Mouse (Mus musculus): Measurements from ENCODE around the gene Fcor.

Gene Fcor

DNA sequence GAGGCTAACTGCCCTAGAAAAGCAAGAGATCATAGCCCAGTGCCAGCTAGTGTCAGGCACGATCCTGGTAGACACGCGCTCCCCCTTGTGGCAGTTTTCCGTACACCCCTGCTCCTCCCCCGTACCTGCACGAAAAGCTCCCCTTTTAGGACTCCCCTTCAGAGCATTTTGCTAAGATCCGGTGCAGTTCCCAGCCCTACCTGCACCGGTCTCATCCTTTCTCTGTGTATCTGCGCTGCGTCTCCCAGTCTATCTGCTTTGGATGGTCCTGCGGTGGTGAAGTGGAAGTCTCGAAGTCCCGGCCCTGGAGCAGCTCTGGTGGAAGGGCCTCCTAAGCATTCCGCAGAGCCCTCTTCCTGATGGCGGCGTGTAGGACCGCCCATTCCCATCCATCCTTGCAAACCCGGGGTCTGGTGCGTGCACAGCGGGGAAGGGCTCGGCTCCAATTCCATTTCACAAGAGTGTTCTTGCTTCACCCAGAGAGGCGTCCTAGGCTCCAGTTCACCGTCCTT lies at the start of gene Fcor:
Gene Fcor, minus strand, starts transcription at position 383 of the 512 bp plus-strand sequence.
- peak; percentile 82 for DNase-seq (ENCODE audit: low spot score)

DNA sequence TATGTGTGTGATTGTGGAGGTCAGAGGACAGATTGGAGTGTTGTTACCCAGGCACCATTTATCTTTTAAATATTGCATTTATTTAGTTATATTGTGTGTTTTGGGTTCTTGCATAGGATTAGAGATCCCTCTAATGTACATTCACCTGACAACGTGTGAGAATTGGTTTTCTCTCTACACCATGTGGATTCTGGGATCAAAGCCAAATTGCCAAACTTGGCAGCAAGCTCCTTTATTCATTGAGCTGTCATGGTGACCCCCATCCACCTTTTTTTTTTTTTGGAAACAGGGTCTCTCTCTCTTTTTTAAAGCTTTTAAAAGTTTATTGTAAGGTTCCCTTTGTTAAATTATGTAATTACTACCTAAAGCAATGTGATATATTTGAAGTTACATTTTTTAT lies 48.9 kb upstream of the Fcor start:
- no peak for DNase-seq (ENCODE audit: low spot score)

DNA sequence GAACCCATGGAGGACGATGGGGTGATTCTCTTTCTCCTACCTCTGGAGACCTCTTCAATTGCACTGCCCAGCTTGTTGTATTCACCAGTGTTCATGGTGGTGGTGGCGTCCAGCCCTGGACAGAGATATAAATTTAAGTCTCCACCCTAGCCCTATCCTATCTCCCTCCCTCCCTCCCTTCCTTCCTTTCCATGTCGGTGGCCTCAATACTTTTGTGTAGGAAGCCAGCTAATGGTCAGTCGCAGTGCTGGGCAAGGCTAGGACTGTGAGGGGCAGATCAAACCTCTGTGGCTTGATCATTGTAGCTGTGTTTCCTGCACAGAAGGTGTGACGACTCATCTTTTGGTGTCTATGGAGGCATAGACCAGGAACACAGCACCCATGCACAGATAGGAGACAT lies 48.4 kb upstream of the Fcor start, which contains the start of gene Clec4g:
Gene Clec4g, minus strand, starts transcription at position 101 of the 400 bp plus-strand sequence.
- DNase-seq (ENCODE audit: low spot score), result no peak

DNA sequence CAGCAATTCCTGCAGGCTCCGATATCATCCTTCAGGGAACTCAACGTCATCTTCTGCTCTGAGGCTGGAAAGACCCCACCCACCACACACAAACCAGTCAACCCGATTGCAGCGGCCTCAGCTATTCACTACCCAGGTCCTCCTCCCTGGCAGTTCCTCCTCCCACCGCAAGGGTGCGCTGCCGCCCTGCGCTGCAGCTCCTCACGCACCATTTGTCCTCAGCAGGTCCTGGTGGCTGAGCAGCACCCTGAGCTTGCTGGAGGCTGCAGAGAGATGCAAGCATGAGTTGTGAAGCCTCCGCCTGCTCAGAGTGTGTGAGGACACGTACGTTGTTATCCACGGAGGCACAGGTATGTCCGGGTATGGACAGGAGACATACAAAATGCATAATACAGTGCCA lies 46.4 kb upstream of the Fcor start:
- DNase-seq (ENCODE audit: low spot score), result peak; percentile 54

DNA sequence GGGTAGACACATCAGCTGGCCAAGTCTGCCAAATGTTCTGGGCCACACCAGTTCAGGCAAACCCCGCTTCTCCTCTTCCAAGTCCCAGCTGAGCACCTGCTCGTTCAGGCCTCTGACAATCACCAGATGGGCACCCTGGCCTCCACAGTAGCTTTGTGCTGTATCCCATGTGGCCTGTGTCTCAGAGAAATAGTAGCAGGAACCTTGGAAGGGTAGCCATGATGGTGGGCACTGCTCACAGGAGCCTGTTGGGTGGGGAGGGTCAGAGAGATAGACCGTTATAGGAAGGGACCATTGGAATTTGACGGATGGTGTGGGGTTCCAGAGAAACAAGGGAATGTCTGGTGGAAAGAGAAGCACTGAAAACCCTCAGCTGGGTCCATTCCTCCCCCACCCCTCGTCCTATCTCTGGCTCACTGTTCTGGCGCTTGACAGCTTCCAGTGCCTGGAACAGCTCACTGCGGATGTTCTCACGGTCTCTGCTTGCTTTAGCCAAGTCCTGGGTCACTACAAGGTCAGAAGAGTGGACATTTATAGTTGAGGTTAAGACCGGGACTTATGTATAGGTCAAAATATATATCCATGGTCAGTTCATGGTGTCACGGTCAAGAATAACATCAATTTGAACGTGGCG lies 45.3 kb upstream of the Fcor start:
- no peak for DNase-seq (ENCODE audit: low spot score)

DNA sequence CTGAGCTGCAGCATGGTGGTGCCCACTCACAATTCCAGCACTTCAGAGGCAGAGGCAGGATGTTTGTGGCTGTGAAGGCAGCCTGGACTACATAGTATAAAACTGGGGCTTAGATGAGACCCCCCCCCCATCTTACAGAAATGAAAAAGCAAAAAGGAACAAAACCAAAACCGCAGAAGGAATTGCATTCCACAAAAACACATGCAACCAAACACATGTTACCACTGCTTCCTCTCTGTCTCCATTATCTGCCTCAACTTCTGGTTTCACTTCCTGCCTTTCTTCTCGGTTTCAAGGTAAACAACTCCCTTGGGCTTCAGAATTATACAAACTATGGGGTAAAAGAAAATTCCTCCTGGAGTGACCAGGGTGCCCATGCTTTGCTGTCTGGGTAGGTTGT lies 39.5 kb upstream of the Fcor start:
- DNase-seq (ENCODE audit: low spot score), result peak; percentile 9

DNA sequence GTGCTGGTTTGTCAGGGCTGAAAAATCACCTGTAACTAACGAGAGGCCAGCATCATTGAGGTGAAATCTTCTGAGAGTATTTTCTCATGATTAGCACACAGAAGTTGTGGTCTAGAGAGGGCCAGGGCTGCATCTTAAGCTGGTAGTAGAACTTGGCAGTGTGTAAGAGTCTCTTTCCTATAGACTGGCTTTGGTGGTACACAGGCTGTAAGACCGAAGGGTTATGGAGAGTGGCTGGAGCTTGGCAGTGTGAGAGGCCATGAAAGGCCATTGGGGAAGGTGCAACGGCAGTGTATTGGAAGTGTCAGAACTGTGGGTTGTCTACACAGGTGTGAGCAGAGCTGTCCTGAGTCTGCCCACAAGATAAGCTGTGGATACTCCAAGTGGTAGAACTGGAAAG lies 38.1 kb upstream of the Fcor start:
- no peak for DNase-seq (ENCODE audit: low spot score)

DNA sequence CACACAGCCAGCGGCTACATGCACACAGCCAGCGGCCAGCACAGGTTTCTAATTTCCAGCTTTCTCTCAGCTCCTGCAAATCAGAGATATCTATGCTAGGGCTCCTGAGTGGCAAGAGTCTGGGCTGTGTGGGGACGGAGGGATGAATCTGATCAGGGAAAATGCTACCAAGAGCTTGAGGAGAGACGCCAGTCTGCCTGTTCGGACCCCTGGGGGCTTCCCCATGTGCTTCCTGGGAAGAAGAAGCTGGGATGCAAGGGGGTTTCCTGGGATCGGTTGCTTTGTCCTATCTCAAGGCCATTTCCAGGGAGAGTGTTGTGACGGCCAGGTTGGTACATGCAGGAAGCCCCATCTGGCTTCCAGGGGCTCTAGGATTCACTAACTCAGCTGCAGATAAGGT lies 35.4 kb upstream of the Fcor start:
- no peak for DNase-seq (ENCODE audit: low spot score)

DNA sequence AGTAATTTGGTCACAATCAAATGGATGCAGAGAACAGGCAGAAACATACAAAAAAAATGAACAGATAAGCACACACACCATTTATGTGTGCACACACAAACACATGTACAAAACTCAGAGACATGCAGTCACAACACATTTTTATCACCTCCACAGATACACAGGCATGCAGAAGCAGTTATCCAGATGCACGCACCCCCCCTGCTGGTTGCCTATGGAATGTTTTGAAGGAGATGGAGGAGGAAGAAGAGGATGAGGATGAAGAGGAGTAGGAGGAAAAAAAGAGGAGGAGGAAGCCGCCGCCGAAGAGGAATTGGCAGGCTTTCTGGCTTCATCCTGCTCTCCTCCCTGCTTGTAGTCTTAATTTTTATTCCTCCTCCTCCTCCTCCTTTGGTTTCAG lies 33.5 kb upstream of the Fcor start:
- no peak for DNase-seq (ENCODE audit: low spot score)

DNA sequence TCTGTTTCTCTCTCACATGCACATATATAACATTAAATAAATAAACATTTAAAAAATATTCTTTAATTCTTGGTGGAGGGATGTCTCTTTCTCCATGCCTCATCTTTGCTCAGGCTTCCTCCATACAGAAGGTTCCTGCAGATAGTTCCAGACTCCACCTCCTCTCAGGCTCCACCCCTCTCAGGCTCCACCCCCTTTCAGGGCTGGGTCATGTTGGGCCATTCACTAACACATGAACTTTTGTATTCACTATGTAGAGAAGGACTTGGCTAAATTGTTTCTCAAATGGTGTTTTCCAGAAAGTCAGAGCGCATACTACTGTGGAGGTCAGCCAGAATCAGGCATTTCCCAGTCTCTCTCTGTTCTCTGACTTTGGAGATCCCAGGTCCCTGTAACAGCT lies 29.3 kb upstream of the Fcor start:
- DNase-seq (ENCODE audit: low spot score), result no peak

DNA sequence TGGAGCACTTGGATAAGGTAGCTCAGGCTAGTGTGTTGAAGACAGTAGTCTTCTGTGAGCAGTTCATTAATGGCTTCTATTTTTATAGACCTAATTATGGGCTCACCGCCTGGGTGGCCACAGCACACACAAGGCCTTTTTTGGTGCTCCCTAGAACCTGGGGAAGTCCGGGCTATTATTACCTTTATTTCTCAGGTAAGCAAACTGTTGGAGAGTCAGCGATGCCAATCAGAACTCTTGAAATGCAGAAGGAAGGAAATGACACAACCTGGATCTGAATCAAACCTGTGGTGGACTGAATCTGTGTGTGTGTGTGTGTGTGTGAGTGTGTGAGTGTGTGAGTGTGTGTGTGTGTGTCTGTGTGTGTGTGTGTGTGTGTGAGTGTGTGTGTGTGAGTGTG lies 22.0 kb upstream of the Fcor start, which contains the start of gene Fcer2a:
Gene Fcer2a, minus strand, starts transcription at position 55 of the 400 bp plus-strand sequence.
- DNase-seq (ENCODE audit: low spot score), result no peak

DNA sequence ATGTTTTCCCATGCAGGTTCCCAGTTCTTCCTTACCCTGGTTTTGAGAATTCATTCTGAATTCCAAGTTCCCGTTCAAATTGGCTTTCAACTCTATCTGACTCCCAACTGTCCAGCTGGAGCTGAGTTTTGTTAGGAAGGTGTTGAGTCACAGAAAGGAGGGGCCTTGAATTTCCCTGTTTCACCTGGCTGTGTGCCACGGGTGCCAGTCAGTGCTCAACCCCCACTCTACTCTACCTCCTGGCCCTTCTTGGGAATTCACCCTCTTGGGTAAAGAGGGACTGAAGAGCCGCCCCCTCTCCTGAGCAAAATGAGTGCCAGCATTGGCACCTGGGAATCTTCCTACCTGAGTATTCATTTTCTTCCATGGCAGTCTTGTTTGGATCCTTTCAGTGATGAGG lies 18.6 kb upstream of the Fcor start:
- DNase-seq (ENCODE audit: low spot score), result no peak

DNA sequence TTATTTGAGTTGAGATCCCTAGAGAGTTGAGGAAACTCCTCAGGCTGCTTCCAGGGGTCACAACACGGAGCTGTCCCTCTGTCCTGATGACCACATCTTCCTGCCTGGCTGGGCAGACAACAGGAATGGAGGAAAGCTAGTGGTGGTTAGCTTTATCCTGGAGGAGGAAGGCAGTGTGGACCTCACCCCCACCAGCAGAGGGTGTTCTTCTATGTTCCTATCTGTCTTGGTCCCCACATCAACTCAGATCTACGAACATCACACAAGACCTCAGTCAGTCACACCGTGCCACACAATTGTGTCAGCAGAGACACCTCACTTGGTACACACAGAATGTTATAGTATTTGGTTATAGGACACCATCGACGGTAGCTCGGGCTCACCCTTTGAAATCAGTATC lies 15.4 kb upstream of the Fcor start:
- no peak for DNase-seq (ENCODE audit: low spot score)

DNA sequence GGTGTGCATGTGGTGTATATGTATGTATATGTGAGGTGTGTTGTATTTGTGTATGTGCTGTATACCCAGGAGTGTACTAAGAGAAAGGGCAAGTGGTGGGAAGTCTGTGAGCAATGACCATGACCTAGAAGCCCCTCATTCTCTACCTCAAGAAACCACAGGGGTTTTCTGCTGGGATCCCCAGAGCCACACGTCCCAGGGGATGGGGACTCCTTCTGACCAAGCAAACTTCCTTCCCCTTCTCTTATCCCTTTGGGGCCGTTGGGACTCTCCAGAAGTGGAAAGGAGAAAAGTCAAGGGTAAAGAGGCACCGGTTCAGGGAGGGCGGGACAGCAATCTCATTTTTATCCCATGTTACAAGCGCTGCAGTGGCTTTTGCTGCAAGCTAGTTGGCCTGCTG lies 13.3 kb upstream of the Fcor start:
- no peak for DNase-seq (ENCODE audit: low spot score)

DNA sequence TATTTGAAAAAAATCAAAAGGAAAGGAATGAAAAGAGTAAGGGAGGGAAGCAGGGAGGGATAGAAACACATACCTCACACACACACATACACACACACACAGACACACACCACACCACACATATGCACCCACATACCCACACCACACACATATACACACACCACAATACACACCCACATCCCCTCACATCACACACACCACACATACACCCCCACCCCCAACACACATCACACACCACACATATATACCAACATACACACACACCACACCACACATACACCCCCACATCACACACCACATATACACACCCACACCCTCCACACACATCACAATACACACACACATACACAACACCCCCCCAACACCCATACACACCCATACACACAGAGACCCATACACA lies 12.4 kb upstream of the Fcor start:
- no peak for DNase-seq (ENCODE audit: low spot score)

DNA sequence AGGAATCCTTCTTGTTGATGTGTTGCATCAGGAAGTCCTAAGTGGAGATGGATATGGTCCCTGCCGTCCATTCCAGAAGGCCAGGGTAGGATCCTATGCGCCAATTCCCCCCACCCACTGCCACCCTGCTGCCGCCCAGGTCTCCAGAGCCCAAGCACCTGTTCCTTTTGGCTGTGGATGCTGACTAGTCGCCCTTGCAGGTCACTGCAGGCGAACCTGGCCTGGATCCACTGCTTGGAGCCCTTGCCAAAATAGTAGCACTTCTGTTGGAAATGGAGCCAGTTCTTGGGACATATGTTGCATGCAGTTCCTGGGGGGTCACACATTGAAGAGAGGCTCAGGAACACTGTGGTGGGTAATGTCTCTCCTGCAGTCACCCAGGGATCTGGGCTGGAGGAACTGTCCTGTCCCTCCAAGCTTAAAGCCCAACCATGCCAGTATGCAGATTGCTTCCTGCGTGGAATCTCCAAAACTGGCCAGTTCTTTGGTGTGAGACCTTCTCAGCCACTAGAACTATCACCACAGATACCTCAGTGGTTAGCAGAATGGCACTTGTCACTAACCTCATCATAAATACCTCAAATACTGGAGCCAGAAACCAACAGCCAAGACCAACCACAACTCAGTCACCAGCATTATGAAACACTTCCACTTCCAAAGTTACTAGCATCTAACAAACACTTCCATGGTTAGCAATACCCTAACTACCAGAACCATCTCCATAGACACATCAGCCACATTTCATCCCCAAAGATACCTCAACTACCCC lies 11.4 kb upstream of the Fcor start:
- no peak for DNase-seq (ENCODE audit: low spot score)

DNA sequence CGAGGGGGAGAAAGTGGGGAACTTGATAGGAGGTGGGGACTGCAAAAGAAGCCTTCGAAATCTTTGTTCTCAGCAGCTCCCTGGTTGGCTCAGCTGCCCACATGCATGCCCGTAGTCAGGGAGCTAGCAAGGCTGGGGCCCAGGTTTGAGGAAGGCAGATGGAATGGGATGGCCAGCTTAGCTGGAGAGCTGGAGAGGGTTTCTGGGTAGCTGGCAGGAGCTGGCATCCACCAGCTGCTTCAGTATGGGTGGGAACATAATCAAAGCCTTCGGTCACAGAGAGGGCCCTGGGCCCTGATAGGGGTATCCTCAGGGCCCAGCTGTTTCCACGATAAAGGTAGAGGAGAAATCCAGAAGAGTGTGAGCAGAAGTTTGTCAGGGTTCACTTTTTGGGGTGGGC lies 10.3 kb upstream of the Fcor start:
- no peak for DNase-seq (ENCODE audit: low spot score)

DNA sequence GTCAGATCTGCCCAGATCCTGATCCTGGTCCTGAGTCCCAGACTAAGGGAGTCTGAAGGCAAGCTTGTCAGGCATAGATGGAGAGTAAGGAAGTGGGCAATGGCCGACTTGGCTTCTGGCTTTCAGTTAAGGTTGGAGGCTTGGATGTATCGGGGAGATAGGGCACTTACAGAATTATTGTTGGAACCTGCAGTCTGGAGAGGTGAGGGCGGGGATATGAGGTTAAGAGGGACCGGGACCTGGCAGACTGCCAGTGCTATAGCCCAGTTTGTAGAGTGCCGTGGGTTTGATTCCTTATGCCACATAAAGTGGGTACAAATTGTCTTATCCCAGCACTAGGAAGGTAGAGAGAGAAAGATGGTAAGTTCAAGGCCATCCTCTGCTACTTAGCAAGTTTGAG lies 7.5 kb upstream of the Fcor start:
- no peak for DNase-seq (ENCODE audit: low spot score)

DNA sequence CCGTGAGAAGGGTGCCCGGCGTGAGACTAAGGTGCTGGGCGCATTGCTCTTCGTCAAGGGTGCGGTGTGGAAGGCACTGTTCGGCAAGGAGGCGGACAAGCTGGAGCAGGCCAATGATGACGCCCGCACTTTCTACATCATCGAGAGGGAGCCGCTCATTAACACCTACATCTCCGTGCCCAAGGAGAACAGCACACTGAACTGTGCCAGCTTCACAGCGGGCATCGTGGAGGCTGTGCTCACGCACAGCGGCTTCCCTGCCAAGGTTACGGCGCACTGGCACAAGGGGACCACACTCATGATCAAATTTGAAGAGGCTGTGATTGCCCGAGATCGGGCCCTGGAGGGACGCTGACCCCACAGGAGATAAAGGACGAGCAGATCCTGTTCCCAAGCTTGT lies 7.1 kb upstream of the Fcor start:
- no peak for DNase-seq (ENCODE audit: low spot score)

DNA sequence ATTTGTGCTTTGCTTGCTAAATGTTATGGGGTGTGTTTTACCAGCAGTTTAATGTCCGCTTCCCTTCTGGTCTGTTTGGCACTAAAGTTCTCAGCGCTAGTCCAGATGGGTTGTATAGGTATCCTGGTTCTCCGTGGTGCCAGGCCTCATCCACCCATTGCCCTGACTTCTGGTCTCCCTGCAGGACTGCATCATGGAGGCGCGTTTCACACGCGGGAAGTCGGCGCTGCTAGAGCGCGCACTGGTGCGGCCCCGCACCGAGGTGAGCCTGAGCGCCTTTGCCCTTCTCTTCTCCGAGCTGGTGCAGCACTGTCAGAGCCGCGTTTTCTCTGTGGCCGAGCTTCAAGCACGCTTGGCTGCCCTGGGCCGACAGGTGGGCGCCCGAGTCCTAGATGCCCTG lies 6.7 kb upstream of the Fcor start:
- DNase-seq (ENCODE audit: low spot score), result no peak

DNA sequence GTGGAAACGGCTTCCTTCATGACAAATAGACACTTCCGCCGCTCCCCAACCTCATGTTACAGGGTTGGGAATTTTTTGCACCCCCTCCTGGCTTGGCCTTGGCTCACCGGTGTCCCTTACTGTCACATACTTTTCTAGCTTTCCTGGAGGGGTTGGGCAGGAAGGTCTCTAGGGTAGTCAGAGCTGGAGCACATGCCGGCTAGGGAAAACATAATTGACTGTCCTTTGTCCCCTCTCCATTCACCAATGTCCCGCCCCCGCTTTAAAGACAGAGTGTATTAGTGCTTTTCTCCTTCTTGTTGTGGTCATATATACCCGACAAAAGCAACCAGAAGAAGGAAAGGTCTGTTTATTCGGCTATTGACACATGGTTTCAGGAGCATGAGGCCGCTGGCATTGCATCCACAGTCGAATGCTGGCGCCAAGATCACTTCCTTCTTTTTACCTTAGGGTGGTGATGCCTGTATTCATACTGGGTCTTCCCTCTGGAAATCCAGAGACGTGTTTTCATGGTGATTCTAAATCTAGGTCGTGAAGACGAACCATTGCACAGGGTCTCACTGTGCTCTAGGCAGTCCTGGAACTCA lies 4.9 kb upstream of the Fcor start:
- no peak for DNase-seq (ENCODE audit: low spot score)

DNA sequence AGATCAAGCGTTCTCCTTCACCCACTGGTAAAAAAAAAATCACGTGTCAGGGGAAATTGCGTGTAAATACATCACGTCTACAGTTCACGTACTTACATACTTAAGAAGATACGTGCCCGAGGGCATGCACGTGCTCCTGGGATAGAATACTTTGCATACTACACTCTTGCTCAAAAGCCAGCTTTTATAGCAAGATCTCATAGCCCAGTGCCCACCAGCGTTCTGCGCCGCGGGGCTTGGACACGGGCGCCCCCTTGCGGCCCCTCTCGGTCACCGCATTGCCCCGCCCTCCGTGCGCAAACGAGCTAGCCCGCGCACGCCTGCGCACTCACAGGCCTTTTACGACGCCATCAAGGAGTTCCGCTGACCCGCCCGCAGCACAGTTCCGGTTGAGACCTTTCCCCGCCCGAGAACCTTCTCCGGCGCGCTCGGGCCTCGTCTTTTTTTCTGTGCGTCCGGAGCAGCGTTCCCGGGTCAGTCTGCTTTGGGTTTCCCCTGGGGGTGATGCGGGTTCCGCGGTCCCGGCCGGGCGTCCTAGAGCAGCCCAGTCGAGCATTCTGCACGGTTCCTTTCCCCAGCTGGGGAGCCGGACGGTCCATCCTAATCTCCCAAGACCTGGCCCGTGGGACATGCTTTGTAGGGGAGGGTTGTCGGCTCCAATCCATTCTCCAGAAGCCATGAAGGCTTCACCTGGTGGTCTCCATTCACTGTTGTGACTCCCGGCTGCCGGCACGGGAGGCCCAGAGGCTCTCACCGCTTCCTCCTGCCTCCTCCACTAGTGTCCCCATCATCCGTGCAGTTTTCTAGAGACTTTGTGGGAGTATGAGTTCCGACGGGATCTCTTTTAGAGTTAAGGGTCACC lies 4.2 kb upstream of the Fcor start, which contains the start of gene Trappc5:
Gene Trappc5, plus strand, starts transcription at position 169 of the 862 bp plus-strand sequence.
- peak; percentile 95 for DNase-seq (ENCODE audit: low spot score)

Data from T-cell, adult 2 months (primary cell).